Mouse (Mus musculus): ENCODE measurements around the gene Dok3. TPM values are rescaled to one million over a fixed set of nuclear protein-coding genes. Genes with fewer than 3 reads are reported as not detected.
A peak's percentile ranks its signal among the peaks of the same experiment; 100 is the strongest.

The Dok3 gene
- polyA plus RNA-seq, 1 experiment: 191 TPM

DNA sequence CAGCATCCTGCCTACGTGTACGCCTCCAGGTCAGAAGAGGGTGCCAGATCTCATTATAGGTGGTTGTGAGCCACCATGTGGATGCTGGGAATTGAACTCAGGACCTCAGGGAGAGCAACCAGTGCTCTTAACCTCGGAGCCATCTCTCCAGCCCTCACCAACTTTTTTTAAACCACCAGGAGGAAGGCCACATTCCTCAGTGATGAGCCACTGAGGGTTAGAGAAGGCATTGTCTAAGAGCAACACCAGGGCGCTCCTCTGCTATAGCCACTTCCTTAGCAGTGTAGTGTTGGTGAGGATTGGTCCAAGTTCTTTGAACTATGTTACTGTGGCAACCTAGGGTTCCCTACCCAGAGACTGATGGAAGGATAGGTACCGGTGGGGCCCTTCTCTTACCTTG lies 53.3 kb downstream of the Dok3 start:
- Histone ChIP-seq H3K27ac (ENCODE audit: control insufficient read depth, insufficient read depth, low read depth, low read length, poor library complexity) (no peak overlapping the region), H3K4me1 (ENCODE audit: control insufficient read depth, insufficient read depth, low read length) (peaks cover 5% of the 10 kb centered on the region), H3K4me3 (replicated peaks; ENCODE audit: control insufficient read depth, low read depth, low read length) (no peak overlapping the region)
- WGBS: 86% methylated on average over 5 of the region's 5 CpGs
- no peak for TF ChIP-seq POLR2A (IDR thresholded peaks at IDR 0.05; ENCODE audit: borderline replicate concordance, control insufficient read depth, low read depth, low read length)
- TF ChIP-seq CTCF (IDR thresholded peaks at IDR 0.05; ENCODE audit: control insufficient read depth, insufficient read depth, low read length): no peak

DNA sequence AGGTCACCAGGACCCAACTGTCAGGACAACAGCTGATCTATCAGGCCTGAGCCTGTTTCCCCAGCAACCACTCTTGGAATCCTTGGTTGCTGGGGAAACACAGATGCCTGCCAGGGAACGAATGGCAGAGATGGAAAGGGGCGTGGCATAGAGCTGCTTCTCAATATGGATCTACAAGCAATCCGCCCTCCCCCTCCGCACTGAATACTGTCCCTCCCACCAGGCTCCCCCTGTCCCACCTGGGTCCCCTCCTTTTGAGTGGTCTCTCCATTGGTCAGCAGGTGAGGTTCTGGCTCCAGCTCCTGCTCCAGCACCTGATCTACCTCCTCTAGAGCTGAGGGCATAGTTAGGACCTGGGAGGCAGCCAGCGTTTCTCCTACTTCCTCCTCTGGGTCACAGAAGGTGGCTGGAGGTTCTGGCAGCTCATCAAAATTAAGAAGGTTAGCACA lies 54.5 kb downstream of the Dok3 start:
- WGBS: 28% methylated on average over 5 of the region's 5 CpGs
- Histone ChIP-seq H3K27ac (ENCODE audit: control insufficient read depth, insufficient read depth, low read depth, low read length, poor library complexity) (no peak overlapping the region), H3K4me1 (ENCODE audit: control insufficient read depth, insufficient read depth, low read length) (peaks cover 5% of the 10 kb centered on the region), H3K4me3 (replicated peaks; ENCODE audit: control insufficient read depth, low read depth, low read length) (no peak overlapping the region)
- TF ChIP-seq POLR2A (IDR thresholded peaks at IDR 0.05; ENCODE audit: borderline replicate concordance, control insufficient read depth, low read depth, low read length) (no peak), CTCF (IDR thresholded peaks at IDR 0.05; ENCODE audit: control insufficient read depth, insufficient read depth, low read length) (no peak)

DNA sequence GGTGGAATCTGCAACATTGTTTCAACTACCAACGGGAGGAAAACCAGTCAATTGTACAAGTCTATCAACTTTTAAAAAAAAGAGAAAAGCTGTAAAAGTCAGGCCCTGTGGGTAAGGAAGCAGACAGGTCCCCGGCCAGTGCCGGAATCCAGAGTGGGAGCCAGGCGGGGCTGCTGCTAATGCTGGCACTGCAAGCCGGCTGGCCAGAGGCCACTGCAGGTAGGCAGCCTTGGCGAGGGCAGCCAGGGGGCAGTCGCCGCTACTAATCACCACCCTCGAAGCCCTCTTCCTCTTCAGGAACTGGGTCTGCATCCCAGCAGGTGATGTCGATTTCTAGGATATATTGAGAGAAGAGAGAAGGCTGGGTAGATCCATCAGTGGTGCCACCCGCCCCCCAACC lies 55.1 kb downstream of the Dok3 start:
- 47% methylated on average over 11 of the region's 11 CpGs for WGBS
- Histone ChIP-seq H3K4me1 (ENCODE audit: control insufficient read depth, insufficient read depth, low read length) (peaks cover 4% of the 10 kb centered on the region), H3K4me3 (replicated peaks; ENCODE audit: control insufficient read depth, low read depth, low read length) (no peak overlapping the region), H3K27ac (ENCODE audit: control insufficient read depth, insufficient read depth, low read depth, low read length, poor library complexity) (no peak overlapping the region)
- TF ChIP-seq CTCF (IDR thresholded peaks at IDR 0.05; ENCODE audit: control insufficient read depth, insufficient read depth, low read length) (peak; percentile 18; the same call in 1 of the 2 replicates), POLR2A (IDR thresholded peaks at IDR 0.05; ENCODE audit: borderline replicate concordance, control insufficient read depth, low read depth, low read length) (no peak)

Other genes with a start within 250 kb of the Dok3 start
- 74.2 and 109 TPM in 2 replicates for gene Prelid1, start 208.8 kb downstream of the Dok3 start, polyA plus RNA-seq (2011; ENCODE audit: insufficient read depth, insufficient read length, low replicate concordance, missing spikeins)
- 119 and 194 TPM in 2 replicates for gene Rab24, start 207.3 kb downstream of the Dok3 start, polyA plus RNA-seq (2011; ENCODE audit: insufficient read depth, insufficient read length, low replicate concordance, missing spikeins)
- gene Mxd3, start 199.5 kb downstream of the Dok3 start, polyA plus RNA-seq (2011; ENCODE audit: insufficient read depth, insufficient read length, low replicate concordance, missing spikeins): 46.2 and 59.0 TPM in 2 replicates
- 31.3 and 50.1 TPM in 2 replicates for gene Lman2, start 166.5 kb downstream of the Dok3 start, polyA plus RNA-seq (2011; ENCODE audit: insufficient read depth, insufficient read length, low replicate concordance, missing spikeins)
- 20.6 and 51.6 TPM in 2 replicates for gene Rgs14, start 159.6 kb downstream of the Dok3 start, polyA plus RNA-seq (2011; ENCODE audit: insufficient read depth, insufficient read length, low replicate concordance, missing spikeins)
- 6.7 TPM in 1 of 2 replicates, not detected in the other for gene Slc34a1, start 131.1 kb downstream of the Dok3 start, polyA plus RNA-seq (2011; ENCODE audit: insufficient read depth, insufficient read length, low replicate concordance, missing spikeins)
- gene Pfn3, start 114.1 kb downstream of the Dok3 start, polyA plus RNA-seq (2011; ENCODE audit: insufficient read depth, insufficient read length, low replicate concordance, missing spikeins): not detected in 2 replicates
- 1.3 TPM in 2 replicates for gene F12, start 102.5 kb downstream of the Dok3 start, polyA plus RNA-seq (2011; ENCODE audit: insufficient read depth, insufficient read length, low replicate concordance, missing spikeins)
- gene Grk6, start 84.2 kb downstream of the Dok3 start, polyA plus RNA-seq (2011; ENCODE audit: insufficient read depth, insufficient read length, low replicate concordance, missing spikeins): 64.8 and 109 TPM in 2 replicates
- 3.1 and 4.1 TPM in 2 replicates for gene Prr7, start 65.0 kb downstream of the Dok3 start, polyA plus RNA-seq (2011; ENCODE audit: insufficient read depth, insufficient read length, low replicate concordance, missing spikeins)
- 2.2 and 3.5 TPM in 2 replicates for gene Dbn1, start 41.2 kb downstream of the Dok3 start, polyA plus RNA-seq (2011; ENCODE audit: insufficient read depth, insufficient read length, low replicate concordance, missing spikeins)
- gene Pdlim7, start 15.6 kb downstream of the Dok3 start, polyA plus RNA-seq (2011; ENCODE audit: insufficient read depth, insufficient read length, low replicate concordance, missing spikeins): 21.9 and 89.6 TPM in 2 replicates
- gene Ddx41, start 7.4 kb upstream of the Dok3 start, polyA plus RNA-seq (2011; ENCODE audit: insufficient read depth, insufficient read length, low replicate concordance, missing spikeins): 21.4 and 40.3 TPM in 2 replicates
- 104 and 152 TPM in 2 replicates for gene Fam193b, start 41.8 kb upstream of the Dok3 start, polyA plus RNA-seq (2011; ENCODE audit: insufficient read depth, insufficient read length, low replicate concordance, missing spikeins)
- 35.1 and 73.6 TPM in 2 replicates for gene Tmed9, start 44.4 kb upstream of the Dok3 start, polyA plus RNA-seq (2011; ENCODE audit: insufficient read depth, insufficient read length, low replicate concordance, missing spikeins)
- gene B4galt7, start 70.6 kb upstream of the Dok3 start, polyA plus RNA-seq (2011; ENCODE audit: insufficient read depth, insufficient read length, low replicate concordance, missing spikeins): 7.4 and 10.9 TPM in 2 replicates
- 26.9 TPM in 2 replicates for gene Caml, start 93.7 kb upstream of the Dok3 start, polyA plus RNA-seq (2011; ENCODE audit: insufficient read depth, insufficient read length, low replicate concordance, missing spikeins)
- 33.6 and 56.7 TPM in 2 replicates for gene Ddx46, start 105.7 kb upstream of the Dok3 start, polyA plus RNA-seq (2011; ENCODE audit: insufficient read depth, insufficient read length, low replicate concordance, missing spikeins)
- gene B230219D22Rik, start 163.8 kb upstream of the Dok3 start, polyA plus RNA-seq (2011; ENCODE audit: insufficient read depth, insufficient read length, low replicate concordance, missing spikeins): 10.9 and 13.9 TPM in 2 replicates
- gene Txndc15, start 185.4 kb upstream of the Dok3 start, polyA plus RNA-seq (2011; ENCODE audit: insufficient read depth, insufficient read length, low replicate concordance, missing spikeins): 10.0 and 12.3 TPM in 2 replicates
- gene Pcbd2, start 198.1 kb upstream of the Dok3 start, polyA plus RNA-seq (2011; ENCODE audit: insufficient read depth, insufficient read length, low replicate concordance, missing spikeins): 22.8 and 24.1 TPM in 2 replicates

Data from bone marrow, adult 2 months (tissue).